Mouse (Mus musculus) heart, embryonic 11.5 days (tissue): ENCODE results near the gene Arhgap25. TPM values are rescaled to one million over a fixed set of nuclear protein-coding genes. Genes with fewer than 3 reads are reported as not detected.
"Not testable (repeated sequence)": the region's sequence is repeated elsewhere in the genome, so short reads cannot be mapped to it uniquely, and the experiment has no call there.

Experiments
- ATAC-seq: fragments of 200-750 bp; cut with Nextera tagmentation; replicated peaks from 2 replicates; pipeline ENCODE4 v1.8.0; 2017; ENCODE audit warnings: moderate library complexity; ENCODE audit not compliant: insufficient number of reproducible peaks, low FRiP score, low TSS enrichment
- H3K27ac ChIP-seq: fragments of 300-500 bp; sonication (generic); 2 replicates; pipeline ENCODE4 v1.5.1; 2014; ENCODE audit warnings: mild to moderate bottlenecking, low read depth, low read length
- H3K27me3 ChIP-seq: fragments of 300-500 bp; sonication (generic); 2 replicates; pipeline ENCODE4 v1.6.1; 2014; ENCODE audit warnings: mild to moderate bottlenecking, low read length, mixed read lengths; ENCODE audit not compliant: control insufficient read depth, insufficient read depth
- H3K36me3 ChIP-seq: fragments of 300-500 bp; sonication (generic); 2 replicates; pipeline ENCODE4 v1.6.1; 2014; ENCODE audit warnings: mild to moderate bottlenecking, low read length, moderate library complexity, mixed read lengths; ENCODE audit not compliant: control insufficient read depth, insufficient read depth
- H3K4me1 ChIP-seq: fragments of 300-500 bp; sonication (generic); 2 replicates; pipeline ENCODE4 v1.6.1; 2014; ENCODE audit warnings: low read length; ENCODE audit not compliant: control insufficient read depth, insufficient read depth
- H3K4me2 ChIP-seq: fragments of 300-500 bp; sonication (generic); 2 replicates; pipeline ENCODE4 v1.6.1; 2014; ENCODE audit warnings: mild to moderate bottlenecking, moderate library complexity
- H3K4me3 ChIP-seq: fragments of 300-500 bp; sonication (generic); 2 replicates; pipeline ENCODE4 v1.5.1; 2014; ENCODE audit warnings: low read depth, low read length
- H3K9ac ChIP-seq: fragments of 300-500 bp; sonication (generic); 2 replicates; pipeline ENCODE4 v1.6.1; 2014; ENCODE audit warnings: mild to moderate bottlenecking, low read depth, low read length, moderate library complexity
- H3K9me3 ChIP-seq: fragments of 300-500 bp; sonication (generic); replicated peaks from 2 replicates; pipeline ENCODE4 v1.6.1; 2016; ENCODE audit warnings: low read length; ENCODE audit not compliant: control insufficient read depth
- WGBS: fragments of 180-500 bp; shearing (Covaris S2); extraction: QIAGEN DNeasy Blood & Tissue Kit; methylation state at CpG from one replicate; pipeline ENCODE4 v1.1.7; 2014; ENCODE audit not compliant: insufficient replicate concordance; 5-methylcytosine and 5-hydroxymethylcytosine counted together
- polyA plus RNA-seq: library from polyadenylated mRNA; unstranded; fragments of >200 nt; fragmentation: Nextera tagmentation; extraction: Ambion mirVana; gene quantifications from 2 replicates; pipeline ENCODE4 v1.2.1, GENCODE M21; 2014

The Arhgap25 gene
- polyA plus RNA-seq, result 1.1 and 1.6 TPM in 2 replicates

DNA sequence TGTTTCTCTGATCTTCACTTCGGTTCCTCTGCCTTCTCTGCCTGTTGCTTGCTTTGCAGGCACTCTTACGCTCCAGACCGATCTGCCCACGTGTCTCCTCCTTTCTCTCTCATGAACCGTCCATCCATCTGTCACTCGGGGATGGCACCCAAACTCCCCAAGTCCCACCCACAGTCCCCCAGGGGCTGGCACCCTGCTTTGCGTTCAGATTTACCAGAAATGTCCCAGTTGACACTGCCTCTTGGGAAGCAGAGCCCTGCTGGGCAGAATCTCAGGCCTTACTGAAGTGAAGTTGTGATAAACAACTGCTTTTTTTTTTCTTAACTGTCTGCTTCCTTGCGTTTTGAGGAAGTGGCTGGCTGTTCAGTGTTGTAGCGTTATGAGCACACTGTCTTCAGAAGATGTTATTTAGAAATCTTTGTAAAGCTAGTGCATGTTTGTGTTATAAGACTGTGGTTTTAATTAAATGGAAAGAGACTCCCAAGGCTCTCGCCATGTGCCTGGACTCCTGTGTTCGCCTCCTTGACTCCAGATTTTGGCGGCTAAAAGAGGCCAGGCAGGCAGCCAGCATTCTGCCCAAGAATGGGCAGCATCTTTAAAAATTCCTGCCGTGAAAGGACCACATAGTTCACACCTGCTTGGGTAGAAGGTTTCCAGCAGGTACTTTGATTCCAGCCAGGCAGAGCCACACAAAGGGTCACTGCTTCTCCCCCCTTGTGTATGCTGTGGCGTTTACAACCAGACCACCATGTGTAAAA, at the start of gene Arhgap25:
TSS of gene Arhgap25 (minus strand) at position 307 of the 758 bp plus-strand sequence.
- Histone ChIP-seq H3K27ac (no peak within 1 kb of the TSS), H3K4me2 (no peak within 1 kb of the TSS), H3K4me1 (peaks cover 3% of the 10 kb centered on the region; the same call in 1 of the 2 replicates), H3K4me3 (no peak within 1 kb of the TSS), H3K9ac (no peak within 1 kb of the TSS), H3K27me3 (peaks cover 4% of the 10 kb centered on the region; the same call in 1 of the 2 replicates), H3K9me3 (no peaks in the 10 kb centered on the region), H3K36me3 (no peaks in the 10 kb centered on the region)
- 57% methylated on average over 14 of the region's 14 CpGs for WGBS
- no peak for ATAC-seq

DNA sequence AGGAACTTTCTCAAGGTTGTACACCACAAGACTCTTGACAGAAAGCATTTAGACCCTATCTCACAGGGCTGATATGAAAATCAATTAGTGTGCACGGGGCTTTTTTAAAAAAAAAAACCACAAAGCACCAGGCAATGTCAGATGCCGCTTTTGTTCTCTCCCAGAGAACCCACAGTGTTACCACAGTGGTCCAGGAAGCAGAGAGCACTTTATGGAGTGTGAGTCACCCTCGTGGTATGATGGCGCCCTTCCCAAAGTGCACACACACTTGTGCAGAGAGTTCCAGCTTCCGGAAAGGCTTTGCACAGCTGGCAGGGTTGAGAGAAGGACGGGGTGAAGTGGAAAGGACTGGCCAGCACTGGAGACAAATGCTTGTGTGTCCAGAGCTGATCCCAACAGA, 49.4 kb upstream of the Arhgap25 start:
- Histone ChIP-seq H3K9ac (no peak overlapping the region), H3K27ac (peak overlapping the region; percentile 73), H3K36me3 (no peaks in the 10 kb centered on the region), H3K4me3 (no peak overlapping the region), H3K9me3 (no peaks in the 10 kb centered on the region), H3K4me2 (peak overlapping the region; percentile 3), H3K27me3 (peaks cover 7% of the 10 kb centered on the region), H3K4me1 (peaks cover 25% of the 10 kb centered on the region)
- no peak; the same call in 1 of the 2 replicates for ATAC-seq
- WGBS, result 33% methylated on average over 6 of the region's 6 CpGs

DNA sequence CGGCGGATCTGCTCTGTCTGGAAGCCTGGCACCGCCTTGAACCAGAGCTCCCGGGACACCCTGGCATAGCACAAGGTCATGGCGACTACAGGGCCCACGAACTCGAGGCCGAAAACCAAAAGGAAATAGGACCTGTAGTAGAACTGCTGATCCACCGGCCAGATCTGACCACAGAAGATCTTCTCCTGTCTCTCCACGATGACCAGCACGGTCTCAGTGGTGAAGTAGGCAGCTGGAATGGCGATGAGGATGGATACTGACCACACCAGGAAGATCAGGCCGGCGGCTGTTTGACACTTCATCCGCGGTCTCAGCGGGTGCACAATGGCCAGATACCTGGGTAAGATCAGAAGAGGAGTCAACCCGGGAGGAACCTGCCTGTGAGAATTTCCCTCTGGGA, 48.5 kb upstream of the Arhgap25 start:
- no peaks in the 10 kb centered on the region for H3K9me3 ChIP-seq
- 75% methylated on average over 18 of the region's 18 CpGs for WGBS
- no peak for ATAC-seq
- H3K27ac ChIP-seq, result no peak overlapping the region
- H3K9ac ChIP-seq, result no peak overlapping the region
- peaks cover under 1% of the 10 kb centered on the region; the same call in 1 of the 2 replicates for H3K27me3 ChIP-seq
- no peak overlapping the region for H3K4me2 ChIP-seq
- H3K4me1 ChIP-seq, result peaks cover 23% of the 10 kb centered on the region
- H3K4me3 ChIP-seq, result no peak overlapping the region
- H3K36me3 ChIP-seq, result no peaks in the 10 kb centered on the region

DNA sequence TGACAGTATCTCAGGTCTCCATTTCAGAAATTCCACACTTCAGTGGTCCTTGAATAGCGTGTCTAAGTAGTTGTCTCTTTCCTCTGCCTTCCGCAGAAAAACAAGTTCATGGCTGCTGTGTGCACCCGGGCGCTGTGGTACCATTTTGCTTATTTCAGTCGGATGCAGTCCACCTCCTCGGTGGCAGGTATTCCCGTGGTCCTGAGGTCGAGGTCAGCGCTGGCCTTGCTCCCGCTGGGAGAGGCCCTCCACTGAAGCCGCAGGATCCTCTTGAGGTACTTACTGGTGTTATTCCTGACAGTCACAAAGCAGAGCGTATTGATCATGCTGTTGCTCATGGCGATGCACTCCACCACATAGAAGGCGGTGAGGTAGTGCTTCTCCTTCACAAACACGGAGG, 48.0 kb upstream of the Arhgap25 start:
- Histone ChIP-seq H3K27ac (no peak overlapping the region), H3K4me1 (peaks cover 24% of the 10 kb centered on the region), H3K9me3 (no peaks in the 10 kb centered on the region), H3K36me3 (no peaks in the 10 kb centered on the region), H3K4me3 (no peak overlapping the region), H3K27me3 (no peaks in the 10 kb centered on the region), H3K4me2 (no peak overlapping the region), H3K9ac (no peak overlapping the region)
- 76% methylated on average over 15 of the region's 15 CpGs for WGBS
- ATAC-seq, result no peak

DNA sequence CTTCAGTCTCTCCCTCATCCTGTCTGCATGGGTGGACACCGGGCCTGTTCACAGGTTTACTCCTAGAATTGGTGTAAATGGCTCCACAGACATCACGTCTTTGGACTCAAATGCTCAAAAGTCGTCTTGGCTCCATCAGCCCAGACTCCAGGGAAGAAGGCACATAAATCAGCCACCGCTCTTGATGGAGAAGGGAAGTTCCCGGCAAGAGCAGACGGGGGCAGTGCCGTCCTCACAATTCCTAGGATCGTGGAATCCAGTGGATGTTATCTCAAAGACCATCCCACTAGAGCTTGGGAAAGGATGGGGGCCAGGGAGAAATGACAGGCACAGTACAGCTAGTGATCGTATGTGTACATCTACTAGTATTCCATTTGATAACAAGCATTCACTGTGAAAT, 45.2 kb upstream of the Arhgap25 start:
- Histone ChIP-seq H3K9ac (no peak overlapping the region), H3K4me1 (peaks cover 19% of the 10 kb centered on the region), H3K4me3 (no peak overlapping the region), H3K27me3 (no peaks in the 10 kb centered on the region), H3K4me2 (no peak overlapping the region), H3K36me3 (no peaks in the 10 kb centered on the region), H3K9me3 (no peaks in the 10 kb centered on the region), H3K27ac (no peak overlapping the region)
- ATAC-seq, result no peak
- 28% methylated on average over 9 of the region's 9 CpGs for WGBS

DNA sequence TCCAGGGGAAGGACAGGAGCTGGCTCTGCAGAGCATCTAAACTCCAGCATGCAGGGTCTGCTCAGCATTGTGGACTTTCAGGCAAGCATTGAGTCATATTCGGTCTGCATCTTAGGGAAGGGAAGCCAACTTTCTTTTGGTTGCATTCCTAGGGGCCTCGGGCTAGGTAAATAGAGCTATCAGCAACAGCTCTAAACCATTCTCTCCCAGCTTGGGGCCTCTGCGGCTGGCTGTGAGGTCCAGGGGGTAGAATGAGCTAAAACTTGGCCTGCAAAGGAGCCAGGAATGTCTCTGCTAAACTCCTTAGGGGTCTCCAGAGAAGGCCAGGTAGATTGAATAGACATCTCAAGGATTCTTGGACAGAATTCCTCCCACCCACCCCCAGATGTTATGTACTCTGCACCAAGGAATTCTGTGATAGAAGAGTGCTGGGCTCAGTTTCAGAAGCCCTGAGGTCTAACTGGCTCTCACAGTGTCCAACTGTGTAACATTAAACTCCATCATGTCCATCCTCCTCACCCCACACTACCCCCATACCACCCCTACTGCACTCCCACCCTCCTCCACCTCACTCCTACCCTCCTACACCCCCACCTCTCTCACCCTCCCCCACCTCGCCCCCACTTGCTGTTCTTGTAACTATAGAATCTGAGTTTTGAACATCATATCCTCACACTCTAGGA, 43.7 kb upstream of the Arhgap25 start:
- Histone ChIP-seq H3K4me2 (no peak overlapping the region), H3K4me1 (peaks cover 6% of the 10 kb centered on the region), H3K9me3 (no peaks in the 10 kb centered on the region), H3K4me3 (no peak overlapping the region), H3K27me3 (no peaks in the 10 kb centered on the region), H3K9ac (no peak overlapping the region), H3K36me3 (no peaks in the 10 kb centered on the region), H3K27ac (no peak overlapping the region)
- WGBS, result 32% methylated on average over 4 of the region's 4 CpGs
- no peak for ATAC-seq

DNA sequence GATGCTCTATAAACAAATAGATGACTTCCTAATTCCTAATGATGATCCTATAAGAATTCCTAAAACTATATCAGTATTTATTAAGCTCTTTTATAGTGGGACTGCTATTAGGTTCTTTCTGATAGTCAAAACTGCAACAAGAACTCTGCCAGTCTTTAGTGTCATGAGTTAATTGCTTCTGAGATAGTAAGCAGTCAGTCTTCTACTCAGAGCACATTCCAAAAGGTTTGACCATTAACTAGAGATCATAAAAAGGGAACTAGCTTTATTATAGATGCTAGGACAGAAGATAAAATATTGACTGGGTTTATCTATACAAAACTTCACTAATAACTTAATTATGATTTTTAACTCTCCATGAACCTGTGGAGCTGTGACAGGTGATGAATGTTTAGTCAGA, 38.8 kb upstream of the Arhgap25 start:
- H3K27me3 ChIP-seq, H3K4me1 ChIP-seq, H3K27ac ChIP-seq, H3K4me2 ChIP-seq, H3K9me3 ChIP-seq, H3K36me3 ChIP-seq, ATAC-seq, H3K9ac ChIP-seq, H3K4me3 ChIP-seq: not testable (repeated sequence)

DNA sequence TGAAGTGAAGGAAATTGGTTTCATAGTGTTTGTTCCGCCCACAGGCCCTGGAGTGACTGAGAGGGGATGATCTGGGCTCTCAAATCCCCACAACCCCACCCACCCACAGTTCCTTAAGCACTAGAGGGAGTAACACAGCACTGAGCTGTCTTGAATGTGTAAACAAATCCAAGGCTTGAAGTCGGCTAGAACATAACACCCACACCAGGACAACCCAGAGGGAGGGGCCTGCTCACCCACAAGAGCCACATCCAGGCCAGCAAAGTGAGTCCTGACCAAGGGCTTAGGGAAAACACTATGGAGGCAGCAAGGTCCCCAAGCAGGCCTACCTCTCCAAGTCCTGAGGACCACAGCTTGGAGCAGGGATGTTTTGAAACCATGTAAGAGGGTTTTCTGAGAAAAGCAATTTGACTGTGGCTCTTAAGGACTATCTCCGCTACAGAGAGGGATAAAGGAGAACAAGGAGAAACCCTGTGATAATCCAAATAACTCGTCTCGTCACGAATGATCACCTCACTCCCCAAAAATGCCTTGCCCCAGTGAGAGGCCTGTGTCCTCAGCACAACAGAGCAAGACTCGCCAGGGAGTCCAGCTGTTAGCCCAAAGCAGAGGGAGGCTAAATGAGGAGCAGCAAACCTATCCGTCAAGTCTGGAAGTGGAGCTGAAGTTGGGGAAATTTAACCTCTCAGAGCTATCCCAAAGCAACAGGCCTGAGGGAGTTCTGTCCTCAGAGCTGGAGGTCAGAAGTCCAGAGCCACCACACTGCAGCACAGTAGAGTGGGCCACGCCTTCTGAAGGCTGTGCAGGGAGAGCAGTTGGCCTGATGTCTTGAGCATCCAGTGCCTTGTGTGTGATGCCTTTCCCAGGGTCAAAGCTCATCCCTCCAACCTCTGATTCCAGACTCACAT, 34.9 kb upstream of the Arhgap25 start:
- no peak overlapping the region for H3K4me2 ChIP-seq
- no peak for ATAC-seq
- H3K4me3 ChIP-seq, result no peak overlapping the region
- H3K9me3 ChIP-seq, result no peaks in the 10 kb centered on the region
- H3K9ac ChIP-seq, result no peak overlapping the region
- WGBS, result 53% methylated on average over 9 of the region's 9 CpGs
- no peaks in the 10 kb centered on the region for H3K36me3 ChIP-seq
- H3K27ac ChIP-seq, result no peak overlapping the region
- H3K4me1 ChIP-seq, result no peaks in the 10 kb centered on the region
- no peaks in the 10 kb centered on the region for H3K27me3 ChIP-seq
